Mouse (Mus musculus) cerebellum, adult (tissue): Measurements from ENCODE around the gene Bst1.

ENCODE experiments used
- ATAC-seq: cut with Nextera tagmentation; 2 replicates; pipeline ENCODE4 v1.9.2; 2017; ENCODE audit warnings: mild to moderate bottlenecking, moderate library complexity, mixed read lengths; ENCODE audit not compliant: insufficient number of reproducible peaks, low FRiP score, low TSS enrichment

Gene Bst1

GRCm38 (mm10) chr5:43818695-43819094 is at the start of gene Bst1:
Bst1 (plus strand) TSS chr5:43818885.
- no peak for ATAC-seq

DNA sequence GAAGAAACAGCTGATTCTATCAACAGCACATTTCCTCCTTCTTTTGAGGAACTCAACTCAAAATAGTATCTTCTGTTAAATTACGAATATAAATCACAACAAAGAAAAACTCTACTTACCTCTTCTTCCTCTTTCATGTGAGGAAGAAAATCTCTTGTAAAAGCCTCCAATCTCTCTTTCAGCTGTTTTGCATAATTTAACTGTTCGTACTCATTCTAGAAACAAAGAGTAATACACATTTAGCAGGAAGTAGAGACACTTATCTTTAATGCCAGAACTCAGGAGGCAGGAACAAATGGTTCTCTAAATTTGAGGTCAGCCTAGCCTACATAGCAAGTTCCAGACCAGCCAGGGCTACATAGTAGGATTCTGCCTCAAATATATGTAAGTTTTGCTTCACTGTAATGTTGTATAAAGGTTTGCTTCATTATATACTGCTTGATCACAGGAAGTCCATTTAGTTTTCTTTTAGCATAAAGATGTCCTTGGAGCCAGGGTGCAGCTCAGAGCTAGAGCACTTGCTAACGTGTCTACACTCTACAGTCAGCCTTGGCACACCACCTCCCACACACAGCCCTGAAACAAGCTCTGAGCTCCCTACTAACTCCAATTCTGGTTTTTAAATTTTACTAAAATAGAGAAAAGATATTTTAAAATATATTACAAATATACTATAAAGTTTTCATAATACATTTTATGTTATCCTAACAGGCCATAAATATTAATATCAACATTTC is 47.9 kb upstream of the Bst1 start:
- ATAC-seq = no peak

GRCm38 (mm10) chr5:43771555-43771954 is 47.1 kb upstream of the Bst1 start:
- no peak for ATAC-seq

GRCm38 (mm10) chr5:43776407-43776806 is 42.3 kb upstream of the Bst1 start:
- no peak for ATAC-seq

DNA sequence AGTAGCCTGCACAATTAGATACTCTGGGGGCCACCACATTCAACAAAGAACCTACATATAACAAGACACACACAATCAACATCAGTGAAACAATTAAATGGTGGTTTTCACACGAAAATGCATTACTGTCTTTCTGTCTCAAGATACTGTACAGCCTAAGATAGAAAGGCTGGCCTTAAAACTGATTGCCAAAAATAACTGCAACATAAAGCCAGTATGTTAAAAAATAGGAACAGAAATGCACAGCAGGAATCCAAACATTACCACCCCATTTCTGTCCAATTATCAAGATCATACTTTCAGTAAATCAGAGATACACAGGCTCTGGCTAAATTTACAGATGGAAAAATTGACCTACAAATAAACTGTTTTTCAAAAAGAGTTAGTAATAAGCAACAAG is 41.7 kb upstream of the Bst1 start:
- ATAC-seq = no peak

- ATAC-seq = no peak
Observed at GRCm38 (mm10) chr5:43778583-43778982, 40.1 kb upstream of the Bst1 start.

- ATAC-seq = peak; percentile 47
Observed at GRCm38 (mm10) chr5:43781423-43781976, 37.2 kb upstream of the Bst1 start.

DNA sequence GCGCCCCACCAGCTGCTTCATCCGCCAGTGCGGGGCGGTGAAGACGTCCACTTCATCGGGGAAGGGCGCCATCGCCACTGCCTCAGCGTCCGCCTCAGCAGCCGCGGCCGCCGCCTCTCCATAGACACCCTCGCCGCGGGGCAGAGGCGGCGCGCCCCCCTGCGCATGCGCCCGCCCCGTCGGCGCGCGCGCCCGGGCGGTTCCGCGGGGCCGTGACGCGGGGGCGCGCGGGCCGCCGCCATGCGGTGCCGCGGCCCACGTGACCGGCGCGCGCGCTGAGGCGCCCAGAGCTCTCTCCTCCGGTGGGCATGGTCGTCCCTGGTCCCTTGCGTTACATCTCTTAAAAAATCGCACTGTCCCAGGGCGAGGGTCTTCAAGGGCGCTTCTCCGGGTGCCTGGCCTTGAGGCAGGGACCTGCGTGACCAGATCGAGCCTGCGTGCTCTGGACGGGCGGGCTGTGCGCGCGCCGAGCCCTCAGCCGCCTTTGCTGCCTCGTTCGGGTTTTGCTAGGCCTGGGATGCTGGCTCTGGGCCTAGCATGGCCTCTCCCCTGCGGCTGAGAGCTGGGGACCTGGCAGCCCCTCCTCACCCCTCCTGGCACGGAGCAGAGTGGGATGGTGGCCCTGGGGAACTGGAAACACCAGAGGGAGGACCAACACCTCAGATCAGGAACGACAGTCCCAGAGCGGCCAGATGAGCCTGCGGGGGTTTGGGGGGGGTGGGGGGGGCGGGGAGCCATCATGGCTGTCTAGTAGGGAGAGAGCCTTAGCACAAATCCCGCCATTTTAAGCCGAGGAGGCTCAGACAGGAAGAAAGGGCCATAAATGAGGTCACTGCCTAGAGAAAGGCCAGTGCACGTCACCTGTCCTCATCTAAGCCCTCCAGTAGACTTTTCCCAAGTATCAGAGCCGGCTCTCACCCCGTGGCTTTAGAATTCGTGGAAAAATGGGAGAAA is 36.4 kb upstream of the Bst1 start:
- ATAC-seq = peak; percentile 83

DNA sequence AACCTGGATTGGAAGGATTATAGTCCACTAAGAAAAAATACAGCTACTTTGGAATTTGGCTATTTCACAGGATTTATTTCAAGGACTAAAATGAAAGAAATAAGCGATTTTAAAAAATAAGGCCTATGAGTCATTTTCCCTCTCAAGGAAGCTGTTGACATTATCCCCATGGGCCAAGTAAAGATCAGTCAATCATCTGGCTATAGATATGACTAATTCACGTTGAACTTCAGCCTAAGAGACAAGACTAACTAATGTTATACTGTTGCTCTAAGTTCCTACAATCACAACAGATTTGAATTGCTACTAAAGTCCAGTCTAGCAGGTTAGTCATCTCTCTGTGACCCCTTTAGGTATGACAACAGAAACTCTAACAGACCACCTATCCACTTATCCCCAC is 34.7 kb upstream of the Bst1 start:
- no peak for ATAC-seq

- ATAC-seq = no peak
Observed at GRCm38 (mm10) chr5:43786607-43787006, 32.1 kb upstream of the Bst1 start.

GRCm38 (mm10) chr5:43787976-43788752 is 30.5 kb upstream of the Bst1 start:
- no peak for ATAC-seq

- no peak for ATAC-seq
Observed at GRCm38 (mm10) chr5:43792354-43792753, 26.3 kb upstream of the Bst1 start.

DNA sequence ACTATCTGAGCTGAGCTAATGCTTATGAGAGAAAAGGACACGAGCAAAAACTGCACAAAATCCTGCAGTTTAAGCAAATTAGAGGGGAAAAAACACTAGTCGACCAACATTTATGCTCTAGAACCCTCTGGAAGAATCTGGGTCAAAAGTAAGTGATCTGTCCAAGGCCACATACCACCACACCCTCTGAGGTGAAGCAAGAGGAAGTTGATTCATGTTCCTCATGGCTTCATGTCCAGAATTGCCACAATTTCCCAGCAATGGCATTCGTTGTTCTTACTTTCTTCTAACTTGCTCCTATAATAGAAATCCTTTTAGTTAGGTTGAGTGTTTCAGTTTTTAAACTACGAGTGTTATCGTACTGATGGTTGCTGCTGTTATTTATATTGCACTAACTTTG is 19.2 kb upstream of the Bst1 start:
- ATAC-seq = no peak

DNA sequence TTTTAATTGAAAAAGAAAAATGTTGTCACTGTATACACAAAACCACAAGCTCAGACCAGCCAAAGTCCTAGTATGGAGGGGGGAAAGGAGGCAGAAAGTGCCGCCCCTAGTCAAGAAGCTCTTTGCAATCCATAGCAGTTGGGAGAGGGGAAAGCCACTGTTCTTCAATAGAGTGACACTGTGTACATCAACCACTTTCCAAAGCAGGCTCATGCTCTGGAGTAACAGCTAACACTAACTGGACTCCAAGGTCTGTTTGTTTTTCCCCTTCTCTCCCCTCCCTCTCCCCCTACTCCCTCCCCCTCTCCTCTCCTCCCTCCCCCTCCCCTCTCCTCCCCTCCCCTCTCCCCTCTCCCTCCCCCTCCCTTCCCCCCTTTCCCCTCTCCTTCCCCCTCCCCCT is 18.0 kb upstream of the Bst1 start:
- ATAC-seq = no peak

- ATAC-seq = no peak
Observed at GRCm38 (mm10) chr5:43801253-43801652, 17.4 kb upstream of the Bst1 start.

GRCm38 (mm10) chr5:43801798-43802197 is 16.9 kb upstream of the Bst1 start:
- ATAC-seq = no peak

DNA sequence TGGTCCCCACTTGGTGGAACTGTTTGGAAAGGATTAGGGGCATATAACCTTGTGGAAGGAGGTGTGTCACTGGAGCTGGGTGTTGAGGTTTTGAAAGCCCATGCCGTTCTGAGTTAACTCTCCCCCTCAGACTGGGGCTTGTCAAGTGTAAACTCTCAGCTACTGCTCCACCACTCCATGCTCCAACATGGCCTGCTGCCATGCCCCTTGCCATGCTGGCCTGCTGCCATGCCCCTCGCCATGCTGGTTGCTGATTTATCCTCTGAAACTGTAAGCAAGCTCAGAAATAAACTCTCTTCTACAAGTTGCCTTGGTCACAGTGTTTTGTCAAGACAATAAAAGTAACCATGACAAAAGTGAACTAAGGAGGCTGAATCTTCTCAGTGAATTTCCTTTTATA is 13.3 kb upstream of the Bst1 start:
- ATAC-seq = no peak

GRCm38 (mm10) chr5:43806340-43806739 is 12.3 kb upstream of the Bst1 start:
- ATAC-seq = no peak

GRCm38 (mm10) chr5:43806914-43807313 is 11.8 kb upstream of the Bst1 start:
- no peak for ATAC-seq
